Mouse (Mus musculus) cerebellum, adult 2 months (tissue): ENCODE results near the gene Zc3h15. TPM values are rescaled to one million over a fixed set of nuclear protein-coding genes. Genes with fewer than 3 reads are reported as not detected.
"Not testable (repeated sequence)": the region's sequence is repeated elsewhere in the genome, so short reads cannot be mapped to it uniquely, and the experiment has no call there.

Experiments
- DNase-seq, 2 experiments: peaks; one replicate each; pipeline ENCODE4 v3.0.0; 2021
- H3K27ac ChIP-seq: fragments of 200-500 bp; 2 replicates; pipeline ENCODE4 v1.5.1; 2012; ENCODE audit warnings: low read length, control low read depth, inconsistent platforms; ENCODE audit not compliant: insufficient read depth
- H3K27me3 ChIP-seq: fragments of 200-500 bp; 2 replicates; pipeline ENCODE4 v1.6.1; 2012; ENCODE audit warnings: inconsistent platforms, mild to moderate bottlenecking, low read length, moderate library complexity; ENCODE audit not compliant: control insufficient read depth, insufficient read depth
- H3K4me1 ChIP-seq: fragments of 200-500 bp; 2 replicates; pipeline ENCODE4 v1.6.1; 2011; ENCODE audit warnings: low read length; ENCODE audit not compliant: control insufficient read depth, insufficient read depth
- H3K4me3 ChIP-seq: fragments of 200-500 bp; replicated peaks from 2 replicates; pipeline ENCODE3; 2011; ENCODE audit warnings: mild to moderate bottlenecking, low read depth, low read length, control low read depth; ENCODE audit not compliant: insufficient read depth
- CTCF ChIP-seq: fragments of 200-500 bp; IDR thresholded peaks from 2 replicates; pipeline ENCODE4 v1.5.1; 2011; ENCODE audit warnings: low read depth, mild to moderate bottlenecking, control low read depth, low read length, moderate library complexity, borderline replicate concordance; ENCODE audit not compliant: insufficient read depth
- POLR2A ChIP-seq: fragments of 200-500 bp; IDR thresholded peaks from 2 replicates; pipeline ENCODE4 v1.6.1; 2011; ENCODE audit warnings: low read length, control low read depth, borderline replicate concordance; ENCODE audit not compliant: insufficient read depth
- WGBS: fragments of 180-500 bp; shearing (Covaris S2); methylation state at CpG from one replicate; pipeline ENCODE4 v1.1.7; 2018; 5-methylcytosine and 5-hydroxymethylcytosine counted together
- polyA plus RNA-seq: library from polyadenylated mRNA; depleted of rRNA; stranded (reverse); fragments of >200 nt; gene quantifications from 2 replicates; pipeline ENCODE4 v1.2.3, GENCODE M21; 2012; rRNA removed

The Zc3h15 gene
- polyA plus RNA-seq, 1 experiment: 99.4 TPM

GRCm38 (mm10) chr2:83705580-83706158, 61.4 kb downstream of the Zc3h15 start:
- H3K4me3 ChIP-seq: no peak overlapping the region
- H3K4me1 ChIP-seq: no peaks in the 10 kb centered on the region
- TF ChIP-seq CTCF: no peak
- TF ChIP-seq POLR2A: no peak
- H3K27ac ChIP-seq: no peak overlapping the region
- 87% methylated on average over 9 of the region's 9 CpGs for WGBS
- DNase-seq: no peak
- no peaks in the 10 kb centered on the region; the same call in 1 of the 2 replicates for H3K27me3 ChIP-seq

- no peak for TF ChIP-seq CTCF
- TF ChIP-seq POLR2A: no peak
- no peaks in the 10 kb centered on the region for H3K4me1 ChIP-seq
These were observed 65.8 kb downstream of the Zc3h15 start for GRCm38 (mm10) chr2:83709896-83710524.

GRCm38 (mm10) chr2:83713281-83713680, 69.0 kb downstream of the Zc3h15 start:
- DNase-seq, H3K4me1 ChIP-seq, H3K27me3 ChIP-seq, H3K4me3 ChIP-seq, H3K27ac ChIP-seq: not testable (repeated sequence)
- WGBS: 78% methylated on average over 7 of the region's 7 CpGs

More at GRCm38 (mm10) chr2:83709896-83710524, 65.8 kb downstream of the Zc3h15 start:
- H3K27me3 ChIP-seq: no peaks in the 10 kb centered on the region
- 80% methylated on average over 11 of the region's 11 CpGs for WGBS
- H3K4me3 ChIP-seq: no peak overlapping the region
- no peak for DNase-seq
- H3K27ac ChIP-seq: no peak overlapping the region

GRCm38 (mm10) chr2:83713946-83714345, 69.7 kb downstream of the Zc3h15 start:
- no peak for DNase-seq
- no peaks in the 10 kb centered on the region for H3K27me3 ChIP-seq
- H3K4me3 ChIP-seq: no peak overlapping the region
- no peak overlapping the region for H3K27ac ChIP-seq
- TF ChIP-seq CTCF (no peak), POLR2A (no peak)
- no peaks in the 10 kb centered on the region for H3K4me1 ChIP-seq
- WGBS: 96% methylated on average over 5 of the region's 5 CpGs

Other genes starting within 250 kb of the Zc3h15 start
- gene Itgav, start 80.0 kb downstream of the Zc3h15 start, polyA plus RNA-seq: 40.6 and 43.2 TPM in 2 replicates
- gene Fam171b, start 168.2 kb downstream of the Zc3h15 start, polyA plus RNA-seq: 56.8 and 58.5 TPM in 2 replicates